22 mouse cellular contexts compared by ENCODE assay signal in genomic region chr10:41575451-41576327, GRCm38 (mm10). TPM values are rescaled to one million over a fixed set of nuclear protein-coding genes. Genes with fewer than 3 reads are reported as not detected.
DNase-seq lines count a peak whose midpoint lies in the region; ATAC-seq and TF ChIP-seq lines count a peak whose summit lies in the region.
"Had no signal": no experiment of that assay in that cellular context is flagged by ENCODE, and none has a peak within 500 bp of the region (broad histone marks: within the 10 kb centered on the region; RNA-seq: fewer than 3 reads in every experiment).

No protein-coding gene starts in this region.

- 0 out of 2 replicates have a peak overlapping the region, but pooled peaks have one; percentile 19 for H3K27ac ChIP-seq in heart, embryonic 16.5 days (ENCODE audit: low read length)
- H3K27ac ChIP-seq in liver, postnatal 0 days (ENCODE audit: low read depth) = no peak overlapping the region
- H3K27ac ChIP-seq in liver, embryonic 11.5 days (ENCODE audit: low read depth, low read length) = no peak overlapping the region
- H3K27ac ChIP-seq: embryonic facial prominence, embryonic 13.5 days; hindbrain, embryonic 15.5 days; layer of hippocampus, adult 2 months; left cerebral cortex, adult 2 months; neural tube, embryonic 15.5 days; stomach, postnatal 0 days had no signal

- H3K9me3 ChIP-seq in heart, embryonic 16.5 days (replicated peaks; ENCODE audit: control insufficient read depth, low read length) = no peaks in the 10 kb centered on the region
- no peaks in the 10 kb centered on the region for H3K9me3 ChIP-seq in liver, postnatal 0 days (ENCODE audit: low read length)
- no peaks in the 10 kb centered on the region for H3K9me3 ChIP-seq in liver, embryonic 11.5 days (ENCODE audit: control insufficient read depth, low read length)
- H3K9me3 ChIP-seq: embryonic facial prominence, embryonic 13.5 days; hindbrain, embryonic 15.5 days; neural tube, embryonic 15.5 days had no signal

- no peak overlapping the region for H3K4me3 ChIP-seq in heart, embryonic 16.5 days (ENCODE audit: low read length)
- H3K4me3 ChIP-seq in liver, postnatal 0 days (ENCODE audit: low read depth, low read length) = no peak overlapping the region
- no peak overlapping the region for H3K4me3 ChIP-seq in liver, embryonic 11.5 days (ENCODE audit: low read depth, low read length)
- H3K4me3 ChIP-seq: embryonic facial prominence, embryonic 13.5 days; hindbrain, embryonic 15.5 days; layer of hippocampus, adult 2 months; left cerebral cortex, adult 2 months; neural tube, embryonic 15.5 days had no signal

- no peak overlapping the region for H3K4me2 ChIP-seq in heart, embryonic 16.5 days (ENCODE audit: low read depth, low read length)
- no peak overlapping the region for H3K4me2 ChIP-seq in liver, postnatal 0 days (ENCODE audit: low read depth, low read length)
- no peak overlapping the region for H3K4me2 ChIP-seq in liver, embryonic 11.5 days
- H3K4me2 ChIP-seq: embryonic facial prominence, embryonic 13.5 days; hindbrain, embryonic 15.5 days; neural tube, embryonic 15.5 days had no signal

- TF ChIP-seq EP300 in liver, postnatal 0 days (IDR thresholded peaks at IDR 0.05; ENCODE audit: low read depth) = no peak

- no peak for TF ChIP-seq CTCF in liver, postnatal 0 days (IDR thresholded peaks at IDR 0.05; ENCODE audit: low read depth)

- no peak overlapping the region; the same call in 1 of the 2 replicates for H3K9ac ChIP-seq in heart, embryonic 16.5 days (ENCODE audit: low read length)
- H3K9ac ChIP-seq in liver, postnatal 0 days (replicated peaks) = no peak overlapping the region
- H3K9ac ChIP-seq in liver, embryonic 11.5 days (ENCODE audit: low read depth, low read length) = no peak overlapping the region
- H3K9ac ChIP-seq: embryonic facial prominence, embryonic 13.5 days; hindbrain, embryonic 15.5 days; neural tube, embryonic 15.5 days had no signal

- 60% methylated on average over 8 of the region's 8 CpGs for WGBS in heart, embryonic 16.5 days
- 57% methylated on average over 8 of the region's 8 CpGs for WGBS in liver, postnatal 0 days (ENCODE audit: insufficient replicate concordance)
- WGBS in liver, embryonic 11.5 days = 66% methylated on average over 8 of the region's 8 CpGs

- no peak for ATAC-seq in heart, embryonic 16.5 days (replicated peaks; ENCODE audit: extremely low read depth, insufficient read depth, low FRiP score)
- peak; percentile 70 for ATAC-seq in liver, postnatal 0 days
- ATAC-seq in liver, embryonic 11.5 days (replicated peaks; ENCODE audit: low FRiP score) = no peak
- ATAC-seq: forebrain, embryonic 14.5 days; lung, postnatal 0 days had no signal

- no peaks in the 10 kb centered on the region for H3K36me3 ChIP-seq in heart, embryonic 16.5 days (ENCODE audit: control insufficient read depth, insufficient read depth)
- no peaks in the 10 kb centered on the region for H3K36me3 ChIP-seq in liver, postnatal 0 days (replicated peaks; ENCODE audit: insufficient read depth, low read length)
- no peaks in the 10 kb centered on the region for H3K36me3 ChIP-seq in liver, embryonic 11.5 days (ENCODE audit: control insufficient read depth, insufficient read depth, low read length)
- H3K36me3 ChIP-seq: embryonic facial prominence, embryonic 13.5 days; hindbrain, embryonic 15.5 days; neural tube, embryonic 15.5 days had no signal

- H3K4me1 ChIP-seq in heart, embryonic 16.5 days (ENCODE audit: control insufficient read depth, insufficient read depth, low read length) = peaks cover 18% of the 10 kb centered on the region
- peaks cover 24% of the 10 kb centered on the region for H3K4me1 ChIP-seq in liver, postnatal 0 days (ENCODE audit: insufficient read depth)
- no peaks in the 10 kb centered on the region for H3K4me1 ChIP-seq in liver, embryonic 11.5 days (replicated peaks; ENCODE audit: control insufficient read depth, insufficient read depth, low read length)
- H3K4me1 ChIP-seq: hindbrain, embryonic 15.5 days; neural tube, embryonic 15.5 days had no signal

- DNase-seq in heart, adult 8-10 months (ENCODE audit: low spot score) = no peak
- DNase-seq in liver, postnatal 0 days = no peak
- no peak for DNase-seq in liver, embryonic 11.5 days (ENCODE audit: low spot score)
- DNase-seq in kidney, postnatal 14 days = peak; percentile 55
- peak; percentile 56 for DNase-seq in thymus, postnatal 25 days
- no peak for DNase-seq in Muller cell, postnatal 12 days (ENCODE audit: inconsistent ontology term)
- no peak for DNase-seq in adrenal gland, adult 8-10 months
- DNase-seq: adrenal gland, adult 2 months; B cell, adult 2 months; cerebellum, adult 11-12 months; heart, postnatal 14 days; retina, postnatal 1 day; spleen, adult 18-20 months had no signal

- H3K27me3 ChIP-seq in heart, embryonic 16.5 days (ENCODE audit: control insufficient read depth, insufficient read depth, low read length) = no peaks in the 10 kb centered on the region
- no peaks in the 10 kb centered on the region for H3K27me3 ChIP-seq in liver, postnatal 0 days (ENCODE audit: insufficient read depth, low read length)
- H3K27me3 ChIP-seq in liver, embryonic 11.5 days (replicated peaks; ENCODE audit: control insufficient read depth, insufficient read depth, low read length) = no peaks in the 10 kb centered on the region
- H3K27me3 ChIP-seq: embryonic facial prominence, embryonic 13.5 days; hindbrain, embryonic 15.5 days; neural tube, embryonic 15.5 days had no signal

RNA-seq across cellular contexts. Expression of gene Cd164, which starts 56.5 kb away (rescaled TPM):
- polyA plus RNA-seq in heart, embryonic 16.5 days (2015; fragmentation: Nextera tagmentation; extraction: Ambion mirVana) = 179 and 196 TPM in 2 replicates
- 100 to 1,000 TPM; 143 to 147 (median 145) TPM for total RNA-seq in heart, adult 8-10 months (2022)
- polyA plus RNA-seq in liver, postnatal 0 days (2015; fragmentation: Nextera tagmentation; extraction: Ambion mirVana) = 77.8 and 93.3 TPM in 2 replicates
- 122 and 142 TPM in 2 replicates for polyA plus RNA-seq in liver, embryonic 11.5 days (2014; fragmentation: Nextera tagmentation; extraction: Ambion mirVana)
- 100 to 1,000 TPM; 180 to 261 (median 233) TPM for total RNA-seq in adrenal gland, adult 8-10 months (2022)

Comparison
In these comparisons a context has a peak if more than half of its experiments do, and no peak if none do; other contexts are left out.
1. DNase-seq: peak in kidney, postnatal 14 days (single experiment) and thymus, postnatal 25 days (single experiment); none in heart, adult 8-10 months (single experiment), liver, postnatal 0 days (single experiment), liver, embryonic 11.5 days (single experiment), Muller cell, postnatal 12 days (single experiment) and adrenal gland, adult 8-10 months (single experiment).